Mouse (Mus musculus): ENCODE data around the gene Trpv4.

Gene Trpv4

DNA sequence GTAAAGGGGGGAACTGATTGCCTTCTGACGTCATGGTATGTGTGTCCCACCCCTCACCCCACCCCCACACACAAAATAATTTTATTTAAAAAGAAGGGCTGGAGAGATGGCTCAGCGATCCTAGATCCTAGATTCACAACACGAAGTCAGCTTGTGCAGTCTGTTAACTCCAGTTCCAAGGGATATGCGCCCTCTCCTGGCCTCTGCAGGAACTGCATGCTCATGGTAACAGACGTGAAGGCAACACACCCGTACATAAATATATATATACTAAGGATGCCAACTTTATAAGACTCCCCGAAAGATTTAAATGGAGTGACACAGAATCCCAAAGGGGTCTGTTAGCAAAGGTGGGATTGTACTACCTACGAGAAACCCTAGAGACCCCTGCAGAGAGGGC, 39.4 kb downstream of the Trpv4 start:
- DNase-seq (ENCODE audit: low read depth) = peak; percentile 86

DNA sequence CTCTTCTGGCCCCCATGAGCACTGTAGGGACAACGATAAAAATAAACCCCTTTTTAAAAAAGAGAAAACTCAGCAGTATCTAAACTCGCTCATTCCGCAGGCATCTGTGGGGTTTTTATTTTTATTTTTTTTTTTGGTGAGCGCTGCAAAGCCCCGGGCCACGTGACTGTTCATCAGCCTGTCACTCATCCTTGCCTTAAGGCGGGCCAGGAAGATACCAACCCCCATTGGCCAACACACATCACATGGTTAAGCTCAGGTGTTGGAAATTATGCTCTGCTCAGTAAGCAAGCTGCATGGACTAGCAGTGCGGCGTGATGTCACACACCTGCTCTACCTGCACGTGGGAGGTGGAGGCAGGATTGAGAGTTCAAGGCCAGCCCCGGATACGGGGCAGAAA, 40.4 kb downstream of the Trpv4 start:
- no peak for DNase-seq (ENCODE audit: low read depth)

DNA sequence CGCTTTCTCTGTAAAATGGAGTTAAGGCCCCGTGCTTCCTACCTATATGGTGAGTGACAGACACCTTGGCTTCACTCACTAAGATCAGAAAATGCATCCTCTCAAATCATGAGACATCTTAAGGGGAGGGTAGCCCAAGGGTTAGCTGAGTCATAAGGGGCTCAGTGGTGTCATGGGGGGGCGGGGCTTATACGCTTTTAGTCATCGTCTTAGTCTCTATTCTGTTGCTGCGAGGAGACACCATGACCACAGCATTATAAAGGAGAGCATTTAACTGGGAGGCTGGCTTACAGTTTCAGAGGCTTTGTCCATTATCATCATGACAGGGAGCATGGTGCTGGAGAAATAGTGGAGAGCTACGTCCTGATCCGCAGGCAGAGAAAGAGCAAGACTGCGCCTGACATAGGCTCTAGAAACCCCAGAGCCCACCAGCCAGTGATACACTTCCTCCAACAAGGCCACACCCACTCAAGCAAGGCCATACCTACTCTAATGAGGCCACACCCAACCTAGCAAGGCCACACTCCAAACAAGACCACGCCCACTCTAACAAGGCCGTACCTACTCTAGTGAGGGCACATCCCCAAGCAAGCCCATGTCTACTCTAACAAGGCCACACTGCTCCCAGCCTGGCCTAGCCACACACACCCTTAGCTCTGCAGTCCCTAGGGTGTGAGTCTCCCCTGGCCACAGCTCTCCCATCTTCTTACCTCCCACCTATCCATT, 41.7 kb downstream of the Trpv4 start:
- no peak for DNase-seq (ENCODE audit: low read depth)

DNA sequence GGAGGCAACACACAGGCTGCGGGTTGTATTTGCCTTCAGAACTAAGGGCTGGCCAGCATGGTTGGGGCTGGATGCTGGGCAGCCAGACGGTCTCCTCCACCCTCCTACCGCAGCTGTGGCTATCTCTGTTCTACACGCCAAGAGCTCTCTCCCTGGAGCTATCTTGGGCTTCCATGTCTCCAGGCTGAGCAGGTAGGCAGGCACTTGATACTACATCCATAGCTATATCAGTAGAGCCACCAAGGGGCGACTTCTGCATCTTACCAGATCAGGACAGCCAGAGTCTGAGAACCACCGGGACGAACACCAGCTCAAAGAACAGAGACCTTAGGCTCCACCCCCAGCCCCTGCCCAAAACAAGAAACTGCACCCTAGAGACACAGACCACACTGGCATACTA, 43.4 kb downstream of the Trpv4 start:
- DNase-seq (ENCODE audit: low read depth) = no peak

DNA sequence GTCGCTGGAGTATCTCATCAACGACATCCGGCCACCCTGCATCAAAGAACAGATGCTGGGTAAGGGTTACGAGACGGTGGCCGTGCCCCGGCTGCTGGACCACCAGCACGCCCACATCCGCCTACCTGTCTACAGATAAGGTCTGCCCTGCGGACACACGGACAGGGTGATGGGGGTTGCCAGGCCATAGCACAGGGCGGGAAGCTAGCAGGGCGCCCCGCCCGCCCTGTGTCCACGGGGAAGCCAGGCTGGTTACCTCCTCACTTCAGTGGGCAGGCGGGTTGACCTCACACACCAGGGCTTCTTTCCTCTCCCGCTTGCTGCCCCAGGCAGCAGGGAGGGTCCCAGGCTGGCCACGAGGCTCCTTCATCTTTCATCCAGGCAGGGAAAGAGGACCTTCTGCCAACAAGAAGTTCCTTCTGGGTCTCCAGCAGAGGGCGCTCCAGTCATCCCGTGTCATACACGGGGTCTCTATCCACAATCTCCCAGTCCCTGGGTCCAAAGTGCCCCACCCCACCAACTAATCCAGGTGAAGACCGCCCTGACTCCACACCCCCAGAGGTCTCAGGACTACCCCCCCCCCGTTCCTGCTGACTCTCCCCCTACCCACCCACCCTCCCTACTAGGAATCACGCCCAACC, 46.1 kb downstream of the Trpv4 start:
- no peak for DNase-seq (ENCODE audit: low read depth)

DNA sequence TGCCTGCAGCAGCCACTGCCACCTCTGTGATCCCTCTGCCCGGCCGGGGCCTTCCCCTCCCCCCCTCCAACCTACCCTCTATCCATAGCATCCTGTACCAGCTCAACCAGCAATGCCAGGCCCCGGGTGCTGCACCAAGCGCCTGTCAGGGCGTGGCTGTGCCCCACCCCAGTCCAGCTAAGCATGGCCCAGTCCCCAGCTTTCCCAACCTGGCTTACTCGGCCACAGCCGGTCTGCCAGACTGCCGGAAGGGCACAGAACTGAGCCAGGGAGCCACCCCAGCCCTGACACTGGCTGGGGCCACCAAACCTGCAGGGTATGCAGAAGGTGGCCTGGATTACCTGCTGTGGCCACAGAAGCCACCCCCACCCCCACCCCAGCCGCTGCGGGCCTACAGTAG, 47.0 kb downstream of the Trpv4 start:
- DNase-seq (ENCODE audit: low read depth) = no peak

DNA sequence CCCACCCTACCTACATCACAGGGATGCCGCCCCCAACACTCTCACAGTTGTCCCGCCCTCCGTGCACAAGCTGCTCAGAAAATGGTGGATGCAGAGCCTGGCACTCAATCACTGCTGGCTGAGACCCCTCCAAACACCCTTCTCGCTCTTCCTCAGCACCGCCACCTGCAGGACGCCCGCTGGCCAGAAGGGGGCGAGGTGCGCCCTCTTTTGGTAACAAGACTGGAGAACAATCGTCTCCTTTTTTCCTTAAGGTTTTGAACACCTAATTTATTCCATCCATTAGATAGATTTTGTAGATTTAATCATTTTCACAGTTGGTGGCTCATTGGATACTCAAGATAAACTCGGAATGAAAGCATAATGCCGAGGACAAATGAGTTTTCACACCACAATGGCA, 49.7 kb downstream of the Trpv4 start:
- DNase-seq (ENCODE audit: low read depth) = peak; percentile 49

DNA sequence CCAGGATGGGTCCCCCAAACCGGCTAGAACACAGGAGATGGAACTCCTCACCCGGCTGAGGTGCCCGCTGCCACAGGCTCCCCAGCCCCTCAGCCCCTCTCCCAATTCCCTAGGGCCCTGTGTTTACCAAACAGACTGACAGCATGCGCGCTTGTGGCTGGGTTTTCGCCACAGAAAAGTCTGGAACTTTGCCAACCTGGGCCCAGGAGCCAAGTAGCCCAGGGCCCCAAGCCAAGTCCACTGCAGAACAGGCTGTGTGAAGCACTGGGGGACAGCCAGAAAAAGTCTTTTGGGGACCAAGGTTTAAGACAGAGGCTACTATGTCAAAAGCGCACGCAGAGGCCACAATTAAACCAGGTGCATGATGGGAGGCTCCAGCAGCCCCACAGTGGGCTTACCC, 50.6 kb downstream of the Trpv4 start:
- no peak for DNase-seq (ENCODE audit: low read depth)

DNA sequence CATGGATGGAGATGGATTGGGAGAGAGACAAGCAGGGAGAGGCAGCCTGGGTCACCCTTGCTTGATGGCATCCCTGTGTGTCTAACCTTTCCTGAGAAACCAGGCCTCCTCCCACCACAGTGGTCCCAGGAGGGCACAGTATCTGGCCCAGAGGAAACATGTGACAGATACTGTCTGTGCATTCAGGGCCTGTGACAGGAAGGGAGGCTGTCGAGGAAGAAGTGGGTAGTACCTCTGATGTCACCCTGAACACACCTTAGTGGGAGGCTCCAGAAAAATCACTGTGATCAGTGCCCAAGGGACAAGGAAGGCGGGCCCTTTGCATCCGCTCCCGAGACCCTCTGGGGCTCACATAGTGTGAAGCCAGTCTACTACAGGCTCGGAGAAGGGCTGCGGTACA, 52.2 kb downstream of the Trpv4 start:
- no peak for DNase-seq (ENCODE audit: low read depth)

DNA sequence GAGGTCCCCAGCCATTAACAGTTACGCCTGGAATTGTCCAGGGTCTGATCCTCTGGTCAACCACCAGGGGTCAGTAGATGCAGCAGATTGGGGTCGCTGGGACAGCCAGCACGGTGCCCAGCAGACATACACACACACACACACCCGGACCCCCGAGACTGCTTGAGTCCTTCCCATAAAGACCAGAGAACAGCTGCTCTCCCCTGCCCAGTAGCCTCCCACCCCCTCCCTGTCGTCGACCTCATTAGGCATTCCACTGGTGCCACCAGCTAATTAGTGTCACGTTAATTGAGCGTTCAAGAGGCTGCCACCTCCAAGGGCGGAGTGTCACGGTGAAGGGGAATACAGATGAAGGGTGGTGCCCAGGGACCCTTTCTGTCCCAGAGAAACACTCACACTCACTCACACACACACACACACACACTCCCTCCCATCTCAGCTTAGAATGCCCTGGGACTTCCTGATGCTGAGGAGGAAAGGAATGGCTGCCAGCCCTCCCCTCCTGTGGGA, 53.4 kb downstream of the Trpv4 start:
- no peak for DNase-seq (ENCODE audit: low read depth)

DNA sequence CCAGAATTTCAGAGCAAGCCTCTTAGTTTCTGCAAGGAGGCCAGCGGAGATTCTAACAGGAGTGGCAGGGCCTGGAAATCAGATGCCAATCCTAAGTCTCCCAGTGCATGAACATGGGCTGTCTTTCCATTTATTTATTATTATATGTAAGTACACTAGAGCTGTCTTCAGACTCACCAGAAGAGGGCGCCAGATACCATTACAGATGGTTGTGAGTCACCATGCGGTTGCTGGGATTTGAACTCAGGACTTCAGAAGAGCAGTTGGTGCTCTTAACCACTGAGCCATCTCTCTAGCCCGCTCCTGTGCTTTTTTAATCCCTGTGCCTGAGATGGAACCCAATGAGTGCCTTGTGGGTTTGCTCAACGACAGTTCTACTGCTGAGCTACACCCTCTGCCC, 54.2 kb downstream of the Trpv4 start:
- no peak for DNase-seq (ENCODE audit: low read depth)

DNA sequence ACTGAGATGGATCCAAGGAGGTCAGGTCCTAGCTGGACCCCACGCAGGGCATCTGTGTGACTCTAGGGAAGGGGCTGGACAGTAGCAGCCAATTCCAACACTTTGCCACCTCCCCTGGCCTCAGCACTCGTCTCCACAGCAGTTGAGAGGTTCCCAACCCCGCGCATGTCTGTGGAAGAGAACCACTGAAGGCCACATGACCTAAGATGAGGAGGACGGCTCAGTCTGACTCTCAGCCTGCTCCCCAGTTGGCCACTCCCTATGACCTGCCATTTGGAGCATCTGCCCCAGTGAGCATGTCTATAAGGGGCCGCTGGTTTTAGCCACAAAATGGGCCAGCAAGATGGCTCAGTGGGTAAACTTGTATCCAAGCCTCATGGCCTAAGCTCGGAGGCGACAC, 56.2 kb downstream of the Trpv4 start:
- no peak for DNase-seq (ENCODE audit: low read depth)

DNA sequence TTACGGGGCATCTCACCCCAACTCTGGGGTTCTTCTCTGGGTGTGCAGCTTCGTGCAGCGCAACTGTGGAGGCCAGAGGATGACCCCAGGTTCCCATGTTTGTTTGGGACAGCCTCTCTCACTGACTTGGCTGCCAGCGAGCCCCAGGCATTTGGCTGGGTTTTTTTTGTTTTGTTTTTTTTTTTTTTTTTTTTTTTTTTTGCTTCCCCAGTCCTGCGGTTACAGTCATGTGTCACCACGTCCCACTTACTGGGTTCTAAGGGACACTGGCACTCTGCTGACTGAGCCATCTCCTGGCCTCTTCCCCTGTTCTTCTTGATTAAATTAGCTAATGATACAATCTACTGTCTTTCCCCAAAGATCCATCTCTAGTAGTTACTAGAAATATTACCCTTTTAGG, 60.6 kb downstream of the Trpv4 start:
- DNase-seq (ENCODE audit: low read depth) = no peak

DNA sequence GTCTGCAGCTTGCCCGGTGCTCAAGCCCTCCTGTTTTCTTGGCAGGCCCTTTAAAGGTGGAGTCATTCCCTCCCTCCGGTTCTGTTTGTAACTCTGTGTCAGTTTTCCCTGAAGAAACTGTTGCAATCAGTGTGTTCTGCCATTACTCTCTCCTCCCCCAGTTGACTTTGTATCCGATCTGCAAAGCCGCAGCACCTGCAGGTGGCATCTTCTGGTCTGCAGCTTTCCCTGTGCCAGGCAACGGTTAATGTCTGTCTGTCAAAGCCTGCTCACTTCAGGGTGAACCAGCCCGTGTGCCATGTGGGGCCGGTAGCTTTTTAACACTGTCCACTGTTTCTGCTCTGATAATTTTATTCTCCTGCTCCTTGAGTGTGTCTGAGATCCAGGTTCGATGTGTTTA, 61.0 kb downstream of the Trpv4 start:
- no peak for DNase-seq (ENCODE audit: low read depth)

DNA sequence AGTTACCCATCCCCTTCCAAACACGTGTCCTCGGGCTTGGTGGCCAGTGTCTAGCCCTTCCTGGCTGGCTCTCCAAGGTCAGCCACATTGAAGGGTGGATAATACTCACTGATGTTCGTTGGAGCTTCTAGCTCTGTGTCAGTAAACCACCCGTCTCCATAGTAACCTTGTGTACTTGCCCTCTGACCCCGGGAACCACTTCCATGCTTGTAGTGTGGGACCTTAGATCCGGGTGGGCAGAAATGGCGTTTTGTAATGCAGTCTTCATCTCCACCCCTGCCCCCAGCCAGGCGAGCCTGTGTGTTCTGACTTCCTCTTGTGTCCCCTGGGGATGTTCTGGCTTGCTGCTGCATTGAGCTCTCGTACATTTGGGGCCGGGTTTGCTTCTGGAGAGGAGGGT, 61.6 kb downstream of the Trpv4 start:
- no peak for DNase-seq (ENCODE audit: low read depth)

DNA sequence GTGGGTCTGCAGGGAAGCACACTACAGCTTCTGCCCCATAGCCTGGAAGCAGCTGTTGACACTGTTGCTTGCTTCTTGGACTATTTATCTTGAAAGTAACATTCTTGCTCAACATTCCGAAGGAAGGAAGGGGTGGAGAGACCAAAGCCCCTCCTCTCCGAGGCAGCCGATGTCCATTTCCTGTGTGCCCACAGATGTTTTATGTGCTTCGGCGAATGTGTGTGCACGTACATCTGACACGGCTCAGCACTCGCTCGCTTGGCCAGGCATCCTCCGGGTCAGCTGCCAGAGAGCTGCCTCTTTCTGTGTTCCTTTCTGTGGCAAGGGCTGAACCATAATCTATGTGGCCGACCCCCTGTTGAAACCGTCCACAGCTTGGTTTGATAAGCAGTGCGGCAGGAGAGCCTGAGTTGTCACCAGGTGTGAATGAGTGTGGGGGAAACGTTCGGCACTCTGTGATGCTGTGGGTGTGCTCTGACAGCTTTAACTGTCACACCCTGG, 63.4 kb downstream of the Trpv4 start:
- peak; percentile 44 for DNase-seq (ENCODE audit: low read depth)

DNA sequence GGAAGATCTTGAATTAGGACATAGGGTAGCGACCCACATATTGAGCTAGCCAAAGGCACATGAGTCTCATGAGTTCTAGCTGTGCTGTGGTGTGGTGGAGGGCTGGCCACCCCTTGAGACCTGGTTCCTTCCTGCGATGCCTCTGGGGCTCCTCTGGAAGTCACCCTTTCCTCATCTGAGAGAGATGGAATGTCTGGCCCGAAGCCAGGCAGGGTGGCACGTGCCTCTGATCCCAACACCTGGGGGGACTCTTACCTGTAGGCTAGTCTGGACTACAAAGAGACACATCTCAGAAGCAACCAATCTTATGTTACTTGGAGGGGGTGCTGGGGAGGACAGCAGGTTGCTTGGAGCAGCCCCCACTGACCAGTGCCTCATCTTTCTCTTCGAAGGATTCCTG, 64.3 kb downstream of the Trpv4 start:
- DNase-seq (ENCODE audit: low read depth) = no peak

DNA sequence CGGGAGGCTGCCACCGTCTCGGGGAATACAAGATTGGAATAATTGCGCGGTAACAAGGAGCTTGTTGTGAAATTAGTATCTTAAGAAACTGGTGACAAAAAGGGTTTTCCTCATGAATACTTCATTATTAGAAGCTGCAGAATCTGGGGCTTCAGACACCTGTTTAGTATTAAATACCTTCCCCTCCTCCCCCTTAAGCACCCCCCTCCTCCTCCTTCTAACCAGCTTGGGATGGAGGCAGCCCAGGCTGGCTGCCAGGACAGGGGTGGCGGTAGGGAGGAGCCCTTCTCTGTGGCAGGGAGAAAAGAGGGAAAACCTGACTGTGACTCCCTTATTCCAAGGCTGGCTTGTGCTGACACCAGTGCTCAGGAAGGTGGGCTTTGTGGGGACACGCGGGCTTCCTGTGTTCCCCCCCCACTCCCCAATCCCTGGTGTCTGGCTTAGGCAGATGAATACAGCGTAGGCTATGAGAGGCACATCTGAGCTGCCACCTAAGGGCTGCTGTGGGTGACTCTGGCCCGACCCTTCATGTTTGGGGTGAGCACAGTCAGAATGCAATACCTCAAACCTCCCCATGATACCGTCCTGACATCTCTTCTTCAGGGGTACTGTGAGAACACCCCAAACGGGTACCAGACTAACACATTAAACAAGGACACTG, 64.9 kb downstream of the Trpv4 start:
- no peak for DNase-seq (ENCODE audit: low read depth)

DNA sequence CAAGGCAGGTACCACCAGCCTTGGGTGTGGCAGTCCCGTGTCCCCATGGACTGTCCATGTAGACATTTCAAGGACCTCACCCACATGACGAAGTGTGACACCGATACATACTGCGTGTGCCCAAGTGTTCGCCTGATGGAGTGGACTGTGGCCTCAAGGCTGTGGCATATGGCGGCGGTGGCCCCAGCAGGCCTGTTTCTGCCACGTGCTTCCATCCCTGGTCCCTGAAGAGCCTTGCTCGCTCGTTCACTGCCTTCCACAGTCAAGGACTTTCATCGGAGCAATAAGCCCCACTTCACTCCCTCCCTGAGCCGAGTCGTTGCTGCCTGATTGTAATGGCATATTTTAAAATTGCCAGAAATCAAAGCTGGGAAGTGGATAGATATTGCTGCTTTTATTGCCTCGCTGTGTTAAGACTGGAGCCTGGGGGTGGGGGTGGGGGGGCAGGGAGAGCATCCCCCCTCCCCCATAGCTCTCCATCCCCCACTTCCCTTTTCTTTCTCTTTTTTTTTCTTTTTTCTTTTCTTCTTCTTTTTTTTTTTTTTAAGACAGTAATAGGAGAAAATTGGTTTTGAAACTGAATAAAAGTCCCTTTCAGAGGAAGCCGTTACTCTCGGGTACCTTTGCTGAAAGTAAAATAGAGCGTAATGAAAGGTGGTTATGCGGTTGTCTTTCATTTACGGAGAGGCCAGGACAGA, 65.6 kb downstream of the Trpv4 start:
- DNase-seq (ENCODE audit: low read depth) = no peak

DNA sequence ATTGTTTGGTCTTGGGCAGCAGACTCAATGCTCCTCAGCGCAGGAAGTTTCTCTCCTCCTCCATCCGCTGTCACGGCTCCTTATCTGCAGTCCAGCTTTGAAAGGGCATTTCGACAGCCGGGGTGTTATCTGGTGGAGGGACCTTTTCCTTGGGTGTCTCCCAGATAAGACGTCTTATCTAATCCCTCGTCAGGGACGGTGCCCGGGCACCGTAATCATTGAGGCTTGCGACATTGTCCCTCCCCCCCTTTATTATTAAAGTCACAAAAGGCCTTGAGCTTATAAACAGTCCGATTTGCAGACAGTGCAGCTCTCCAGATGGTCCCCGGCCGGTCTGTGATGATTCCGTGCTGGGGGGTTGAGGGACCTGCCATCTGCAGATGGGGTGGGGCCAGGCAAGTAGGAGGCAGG, 67.1 kb downstream of the Trpv4 start:
- DNase-seq (ENCODE audit: low read depth) = no peak

DNA sequence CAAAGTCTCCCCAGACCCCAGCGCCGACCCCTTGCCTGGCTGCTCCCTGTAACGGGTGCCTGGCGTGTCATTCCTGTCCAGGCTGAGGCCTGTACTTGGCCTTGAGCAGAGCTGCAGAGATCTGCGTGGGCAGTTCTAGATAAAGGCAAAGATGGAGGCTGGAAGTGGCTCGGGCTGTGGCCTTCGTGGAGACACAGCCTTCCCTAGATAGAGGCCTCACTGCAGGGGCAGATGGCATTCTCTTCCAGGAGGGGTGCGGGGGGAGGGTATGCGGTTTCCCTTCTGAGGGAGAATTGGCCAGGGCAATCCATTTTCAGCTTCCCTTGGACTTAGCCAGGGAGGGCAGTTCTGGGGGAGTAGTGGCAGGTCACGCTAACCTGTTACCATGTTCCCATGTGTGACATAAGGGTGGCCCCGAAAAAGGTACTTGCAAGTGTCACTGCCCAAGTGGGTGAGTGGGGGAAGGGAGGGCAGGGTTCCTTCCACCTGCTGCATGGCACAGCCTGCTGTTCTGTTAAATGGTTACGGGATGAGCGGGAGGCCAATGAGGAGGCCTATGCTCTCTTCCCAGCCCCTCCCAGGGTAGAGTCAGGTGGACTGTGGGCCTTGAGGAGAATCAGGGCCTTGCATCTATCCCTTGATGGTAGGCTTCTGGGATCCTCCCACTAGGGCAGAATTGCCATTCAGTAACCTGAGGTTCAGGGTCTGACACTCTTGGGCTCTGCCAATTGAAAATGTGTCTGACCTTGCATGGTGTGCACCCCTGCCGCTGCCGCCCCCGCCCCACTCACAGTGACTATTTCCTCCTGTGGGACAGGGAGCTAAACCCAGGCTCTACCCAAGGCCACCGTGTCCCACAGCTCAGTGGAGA, 67.9 kb downstream of the Trpv4 start:
- DNase-seq (ENCODE audit: low read depth) = no peak

DNA sequence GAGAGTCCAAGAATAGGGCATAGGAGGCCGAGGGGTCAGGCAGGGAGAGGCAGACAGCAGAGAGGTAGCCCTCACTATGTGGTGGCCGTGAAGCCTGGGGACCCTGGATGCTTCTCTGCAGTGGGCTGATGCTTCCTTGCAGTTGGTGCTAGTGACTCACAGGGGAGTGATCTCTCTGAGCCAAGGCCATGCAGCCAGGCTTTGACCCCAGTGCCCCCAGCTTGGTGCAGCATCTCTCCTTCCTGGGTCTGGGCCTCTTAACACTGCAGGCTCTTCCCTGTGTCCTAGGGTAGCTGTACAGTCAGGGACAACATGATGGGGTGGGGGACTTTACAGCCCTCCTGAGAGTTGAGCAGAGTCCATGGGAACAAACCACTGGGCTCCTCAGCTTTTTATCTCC, 68.8 kb downstream of the Trpv4 start:
- DNase-seq (ENCODE audit: low read depth) = no peak

Data from c-Kit-positive CD71-negative TER-119-negative erythroid progenitor cells, embryonic 14.5 days (primary cell).